Mouse (Mus musculus): ENCODE measurements at regions not wholly inside any gene's neighbourhood (a gene's known extent, or its start where the extent isn't known, plus 50 kb on each side); places are given as distances from the start of the nearest gene placed in this dataset.
"Not testable (repeated sequence)": the region's sequence is repeated elsewhere in the genome, so short reads cannot be mapped to it uniquely, and the experiment has no call there.

DNA sequence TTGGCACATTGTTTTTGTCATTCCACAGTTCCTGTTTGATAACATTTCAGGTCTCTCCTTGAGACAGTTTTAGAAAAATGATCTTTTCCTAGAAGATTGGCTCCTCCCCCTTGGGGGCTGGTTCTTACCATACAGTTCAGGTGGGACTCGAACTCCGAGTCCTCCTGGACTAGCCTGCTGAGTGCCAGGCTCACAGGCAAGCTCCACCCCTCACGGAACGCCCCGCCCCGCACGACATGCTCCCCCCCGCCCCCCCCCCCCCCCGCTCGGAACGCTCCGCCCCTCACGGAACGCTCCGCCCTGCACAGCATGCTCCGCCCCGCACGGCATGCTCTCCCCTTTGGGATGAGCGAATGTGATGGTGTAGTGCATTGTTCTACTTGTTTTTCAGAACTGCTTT lies 65.9 kb upstream of the Inpp5a start:
- no peak for DNase-seq (ENCODE audit: inconsistent age in 2 of 2, low spot score in 1 of 2)

DNA sequence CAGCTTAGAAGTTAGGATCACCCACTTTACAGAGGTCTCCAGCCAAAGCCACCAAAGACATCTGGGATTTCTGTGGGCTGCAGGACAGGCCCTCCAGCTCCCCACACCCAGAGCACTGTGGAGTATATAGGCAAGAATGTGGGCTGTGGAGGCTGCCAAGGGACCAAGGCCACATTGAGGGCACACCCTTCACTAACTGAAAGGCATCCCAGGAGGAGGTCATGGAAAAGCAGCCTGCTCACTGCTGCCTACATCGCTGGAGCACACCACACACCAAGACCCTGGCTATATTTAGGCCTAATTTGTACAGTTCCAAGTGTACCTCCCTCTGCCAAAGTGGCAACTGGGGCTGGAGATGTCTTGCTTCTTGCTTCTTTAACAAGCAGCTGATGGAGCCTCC lies 61.9 kb upstream of the Inpp5a start:
- peak; percentile 54 to 74 for DNase-seq (ENCODE audit: inconsistent age in 2 of 2, low spot score in 1 of 2)

DNA sequence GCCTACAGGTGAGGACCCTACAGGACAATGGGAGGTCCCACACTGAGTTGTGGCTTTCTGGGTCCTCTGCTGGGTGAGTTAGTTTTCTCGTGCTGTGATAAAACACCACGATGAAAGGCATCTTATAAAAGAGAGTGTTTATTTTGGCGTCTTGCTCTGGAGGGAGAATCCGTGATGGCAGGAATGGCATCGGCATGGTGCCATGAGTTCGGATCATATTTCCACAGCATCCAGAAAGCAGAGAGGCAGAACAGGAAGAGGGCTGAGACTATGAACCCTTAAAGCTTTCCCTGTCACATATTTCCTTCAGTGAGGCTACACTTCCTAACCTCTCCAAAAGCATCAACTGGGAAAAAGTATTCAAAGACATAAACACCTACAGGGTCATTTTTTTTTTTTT lies 56.1 kb upstream of the Inpp5a start:
- DNase-seq (ENCODE audit: inconsistent age in 2 of 2, low spot score in 1 of 2): peak in 1 of 2 experiments; percentile 70

DNA sequence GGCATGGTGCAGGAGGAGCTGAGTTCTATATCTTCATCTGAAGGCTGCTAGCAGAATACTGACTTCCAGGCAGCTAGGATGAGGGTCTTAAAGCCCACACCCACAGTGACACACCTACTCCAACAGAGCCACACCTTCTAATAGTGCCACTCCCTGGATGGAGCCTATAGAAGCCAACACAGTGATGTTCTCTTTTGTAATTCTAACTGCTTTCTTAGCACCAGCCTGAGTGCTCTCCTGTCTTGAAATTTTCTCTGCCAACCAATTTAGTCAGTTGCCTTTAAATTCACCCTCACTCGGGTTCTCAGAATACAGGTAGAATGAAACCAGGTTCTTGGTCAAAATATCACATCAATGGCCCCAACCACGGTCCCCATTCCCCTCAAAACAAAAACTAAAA lies 50.9 kb upstream of the Inpp5a start:
- not testable (repeated sequence) for DNase-seq (ENCODE audit: inconsistent age in 2 of 2, low spot score in 1 of 2)
